Mouse (Mus musculus): ENCODE measurements around the gene Slc4a4.

Slc4a4 gene

GRCm38 (mm10) chr5:89171025-89171718, 284.6 kb downstream of the Slc4a4 start:
- DNase-seq (ENCODE audit: low spot score) = no peak

GRCm38 (mm10) chr5:89190063-89190462, 303.4 kb downstream of the Slc4a4 start:
- DNase-seq (ENCODE audit: low spot score) = no peak

GRCm38 (mm10) chr5:89194654-89195053, 308.0 kb downstream of the Slc4a4 start:
- DNase-seq (ENCODE audit: low spot score) = no peak

- DNase-seq (ENCODE audit: low spot score) = no peak
Observed at GRCm38 (mm10) chr5:89198501-89198900, 311.9 kb downstream of the Slc4a4 start.

GRCm38 (mm10) chr5:89209973-89210703, 323.5 kb downstream of the Slc4a4 start:
- DNase-seq (ENCODE audit: low spot score) = no peak

GRCm38 (mm10) chr5:89211057-89211456, 324.4 kb downstream of the Slc4a4 start:
- DNase-seq (ENCODE audit: low spot score) = no peak

- DNase-seq (ENCODE audit: low spot score) = no peak
Observed at GRCm38 (mm10) chr5:89218222-89218621, 331.6 kb downstream of the Slc4a4 start.

- no peak for DNase-seq (ENCODE audit: low spot score)
Observed at GRCm38 (mm10) chr5:89218709-89219108, 332.1 kb downstream of the Slc4a4 start.

- peak; percentile 18 for DNase-seq (ENCODE audit: low spot score)
Observed at GRCm38 (mm10) chr5:89221658-89222057, 335.0 kb downstream of the Slc4a4 start.

- DNase-seq (ENCODE audit: low spot score) = no peak
Observed at GRCm38 (mm10) chr5:89223061-89223740, 336.6 kb downstream of the Slc4a4 start.

- no peak for DNase-seq (ENCODE audit: low spot score)
Observed at GRCm38 (mm10) chr5:89223744-89224368, 337.2 kb downstream of the Slc4a4 start.

GRCm38 (mm10) chr5:89227948-89228347, 341.3 kb downstream of the Slc4a4 start:
- DNase-seq (ENCODE audit: low spot score) = no peak

- no peak for DNase-seq (ENCODE audit: low spot score)
Observed at GRCm38 (mm10) chr5:89229606-89230005, 343.0 kb downstream of the Slc4a4 start.

GRCm38 (mm10) chr5:89232313-89232712, 345.7 kb downstream of the Slc4a4 start:
- no peak for DNase-seq (ENCODE audit: low spot score)

- DNase-seq (ENCODE audit: low spot score) = no peak
Observed at GRCm38 (mm10) chr5:89251806-89252205, 365.2 kb downstream of the Slc4a4 start.

GRCm38 (mm10) chr5:89259804-89260492, 373.3 kb downstream of the Slc4a4 start:
- no peak for DNase-seq (ENCODE audit: low spot score)

GRCm38 (mm10) chr5:89277049-89277448, 390.4 kb downstream of the Slc4a4 start:
- no peak for DNase-seq (ENCODE audit: low spot score)

- DNase-seq (ENCODE audit: low spot score) = no peak
Observed at GRCm38 (mm10) chr5:89277616-89278015, 391.0 kb downstream of the Slc4a4 start.

GRCm38 (mm10) chr5:89278309-89278708, 391.7 kb downstream of the Slc4a4 start:
- DNase-seq (ENCODE audit: low spot score) = no peak

- no peak for DNase-seq (ENCODE audit: low spot score)
Observed at GRCm38 (mm10) chr5:89280312-89280863, 393.8 kb downstream of the Slc4a4 start.

All from ovary, postnatal 14 days (tissue).